Mouse (Mus musculus) CH12.LX (cell line): ENCODE results near the gene Ccdc88c. TPM values are rescaled to one million over a fixed set of nuclear protein-coding genes. Genes with fewer than 3 reads are reported as not detected.

Source experiments
- DNase-seq: peaks from one replicate; pipeline ENCODE4 v3.0.0-alpha.2; 2013; ENCODE audit errors: extremely low read depth
- H3K27ac ChIP-seq: 2 replicates; pipeline ENCODE4 v1.5.1; 2012; ENCODE audit warnings: low read depth, mild to moderate bottlenecking, control low read depth, moderate library complexity; ENCODE audit not compliant: insufficient read depth
- H3K27me3 ChIP-seq: replicated peaks from 2 replicates; pipeline ENCODE3; 2012; ENCODE audit warnings: inconsistent platforms
- H3K36me3 ChIP-seq, 2 experiments: replicated peaks in 1 of 2; 2 replicates each; pipeline versions ENCODE3 to v1.6.1; 2012; ENCODE audit warnings: inconsistent platforms in 1 of 2, low read length in 1 of 2, mild to moderate bottlenecking in 1 of 2, mixed read lengths in 1 of 2, moderate library complexity in 1 of 2; ENCODE audit not compliant: control insufficient read depth in 1 of 2, insufficient read depth in 1 of 2
- H3K4me1 ChIP-seq, 2 experiments: 2 replicates each; pipeline ENCODE4 v1.6.1; 2012; ENCODE audit warnings: inconsistent platforms in 1 of 2, moderate library complexity in 1 of 2; ENCODE audit not compliant: insufficient read depth in 2 of 2, control insufficient read depth in 1 of 2
- H3K4me2 ChIP-seq: 2 replicates; pipeline ENCODE4 v1.6.1; 2012; ENCODE audit warnings: low read depth, mild to moderate bottlenecking, control low read depth; ENCODE audit not compliant: poor library complexity, insufficient read depth, severe bottlenecking
- H3K4me3 ChIP-seq, 3 experiments: fragments of 150-350 bp in 1 of 3; sonication (generic) in 1 of 3; replicated peaks in 1 of 3; 2 replicates each; pipeline versions ENCODE3 to v1.5.1; 2011 to 2012; ENCODE audit warnings: low read depth in 2 of 3, low read length in 2 of 3, mild to moderate bottlenecking in 2 of 3, moderate library complexity in 2 of 3, control low read depth in 1 of 3, improper control_type of control experiment in 1 of 3, inconsistent platforms in 1 of 3, mixed read lengths in 1 of 3; ENCODE audit not compliant: poor library complexity in 1 of 3
- H3K79me2 ChIP-seq: replicated peaks from 2 replicates; pipeline ENCODE4 v1.6.1; 2012; ENCODE audit warnings: mild to moderate bottlenecking, moderate library complexity; ENCODE audit not compliant: control insufficient read depth, poor library complexity, insufficient read depth, severe bottlenecking; ENCODE audit errors: extremely low read depth
- H3K9ac ChIP-seq: 2 replicates; pipeline ENCODE4 v1.6.1; 2012; ENCODE audit warnings: low read depth, mild to moderate bottlenecking, control low read depth, moderate library complexity; ENCODE audit not compliant: insufficient read depth
- H3K9me3 ChIP-seq: replicated peaks from 2 replicates; pipeline ENCODE3; 2012; ENCODE audit warnings: low read length, inconsistent platforms, mixed read lengths
- BHLHE40 ChIP-seq: IDR thresholded peaks from 2 replicates; pipeline ENCODE4 v1.6.1; 2011; ENCODE audit warnings: mild to moderate bottlenecking, low read depth, low read length, improper control_type of control experiment
- CHD1 ChIP-seq: IDR thresholded peaks from 2 replicates; pipeline ENCODE4 v1.6.1; 2012; ENCODE audit warnings: low read depth, low read length, improper control_type of control experiment, inconsistent platforms
- CHD2 ChIP-seq: IDR thresholded peaks from 2 replicates; pipeline ENCODE4 v1.6.1; 2011; ENCODE audit warnings: low read length, improper control_type of control experiment
- CTCF ChIP-seq, 2 experiments: IDR thresholded peaks in 1 of 2; conservative IDR thresholded peaks in 1 of 2; 2 replicates each; pipeline ENCODE4 v1.5.1; 2011 to 2012; ENCODE audit warnings: low read depth in 2 of 2, low read length in 2 of 2, improper control_type of control experiment in 1 of 2, inconsistent platforms in 1 of 2, mild to moderate bottlenecking in 1 of 2, moderate library complexity in 1 of 2
- E2F4 ChIP-seq: IDR thresholded peaks from 2 replicates; pipeline ENCODE4 v1.6.1; 2011; ENCODE audit warnings: low read depth, low read length, improper control_type of control experiment; ENCODE audit not compliant: insufficient replicate concordance
- ELF1 ChIP-seq: IDR thresholded peaks from 2 replicates; pipeline ENCODE4 v1.6.1; 2014; ENCODE audit warnings: low read depth, mild to moderate bottlenecking, inconsistent platforms, low read length, improper control_type of control experiment
- EP300 ChIP-seq: IDR thresholded peaks from 2 replicates; pipeline ENCODE4 v1.6.1; 2011; ENCODE audit warnings: low read length, improper control_type of control experiment
- ETS1 ChIP-seq: conservative IDR thresholded peaks from 2 replicates; pipeline ENCODE4 v1.6.1; 2012; ENCODE audit warnings: low read depth, mild to moderate bottlenecking, inconsistent platforms, low read length, improper control_type of control experiment, moderate library complexity
- GABPA ChIP-seq: IDR thresholded peaks from 2 replicates; pipeline ENCODE4 v1.6.1; 2012; ENCODE audit warnings: low read depth, low read length, improper control_type of control experiment, inconsistent platforms; ENCODE audit not compliant: insufficient replicate concordance
- HCFC1 ChIP-seq: IDR thresholded peaks from 2 replicates; pipeline ENCODE4 v1.6.1; 2012; ENCODE audit warnings: low read depth, mild to moderate bottlenecking, inconsistent platforms, low read length, improper control_type of control experiment
- IRF4 ChIP-seq: IDR thresholded peaks from 2 replicates; pipeline ENCODE4 v1.6.1; 2014; ENCODE audit warnings: low read depth, mild to moderate bottlenecking, inconsistent platforms, low read length, improper control_type of control experiment
- JUN ChIP-seq: IDR thresholded peaks from 2 replicates; pipeline ENCODE4 v1.6.1; 2011; ENCODE audit warnings: low read depth, mild to moderate bottlenecking, low read length, improper control_type of control experiment, moderate library complexity; ENCODE audit not compliant: insufficient read depth
- JUND ChIP-seq: conservative IDR thresholded peaks from 2 replicates; pipeline ENCODE4 v1.6.1; 2011; ENCODE audit warnings: low read depth, low read length, improper control_type of control experiment
- KAT2A ChIP-seq: IDR thresholded peaks from 2 replicates; pipeline ENCODE4 v1.6.1; 2012; ENCODE audit warnings: low read length, improper control_type of control experiment, inconsistent platforms; ENCODE audit not compliant: insufficient replicate concordance
- MAFK ChIP-seq: IDR thresholded peaks from 2 replicates; pipeline ENCODE4 v1.6.1; 2011; ENCODE audit warnings: low read length, improper control_type of control experiment; ENCODE audit not compliant: insufficient replicate concordance
- MAX ChIP-seq: IDR thresholded peaks from 2 replicates; pipeline ENCODE4 v1.6.1; 2011; ENCODE audit warnings: low read length, improper control_type of control experiment
- MAZ ChIP-seq: IDR thresholded peaks from 2 replicates; pipeline ENCODE4 v1.6.1; 2012; ENCODE audit warnings: low read depth, mild to moderate bottlenecking, inconsistent platforms, low read length, improper control_type of control experiment, moderate library complexity
- MEF2A ChIP-seq: IDR thresholded peaks from 2 replicates; pipeline ENCODE4 v1.6.1; 2014; ENCODE audit warnings: low read depth, mild to moderate bottlenecking, inconsistent platforms, low read length, improper control_type of control experiment, borderline replicate concordance
- MXI1 ChIP-seq: IDR thresholded peaks from 2 replicates; pipeline ENCODE4 v1.6.1; 2011; ENCODE audit warnings: mild to moderate bottlenecking, low read depth, low read length, improper control_type of control experiment
- MYC ChIP-seq: IDR thresholded peaks from 2 replicates; pipeline ENCODE4 v1.6.1; 2011; ENCODE audit warnings: low read depth, mild to moderate bottlenecking, improper control_type of control experiment, low read length
- NELFE ChIP-seq: IDR thresholded peaks from 2 replicates; pipeline ENCODE4 v1.6.1; 2011; ENCODE audit warnings: low read depth, low read length, improper control_type of control experiment
- NRF1 ChIP-seq: IDR thresholded peaks from 2 replicates; pipeline ENCODE4 v1.6.1; 2014; ENCODE audit warnings: low read depth, mild to moderate bottlenecking, inconsistent platforms, low read length, improper control_type of control experiment, moderate library complexity
- PAX5 ChIP-seq: IDR thresholded peaks from 2 replicates; pipeline ENCODE4 v1.6.1; 2012; ENCODE audit warnings: low read length, inconsistent platforms, mixed read lengths
- POLR2A ChIP-seq: IDR thresholded peaks from 2 replicates; pipeline ENCODE4 v1.6.1; 2011; ENCODE audit warnings: low read depth, mild to moderate bottlenecking, improper control_type of control experiment, low read length
- POLR2AphosphoS2 ChIP-seq: IDR thresholded peaks from 2 replicates; pipeline ENCODE4 v1.6.1; 2011; ENCODE audit warnings: low read depth, low read length, improper control_type of control experiment
- RAD21 ChIP-seq: IDR thresholded peaks from 2 replicates; pipeline ENCODE4 v1.6.1; 2011; ENCODE audit warnings: low read depth, mild to moderate bottlenecking, low read length, improper control_type of control experiment, moderate library complexity
- RCOR1 ChIP-seq: conservative IDR thresholded peaks from 2 replicates; pipeline ENCODE4 v1.6.1; 2012; ENCODE audit warnings: low read depth, mild to moderate bottlenecking, inconsistent platforms, low read length, improper control_type of control experiment
- SIN3A ChIP-seq: IDR thresholded peaks from 2 replicates; pipeline ENCODE4 v1.6.1; 2012; ENCODE audit warnings: low read length, improper control_type of control experiment, inconsistent platforms
- SMC3 ChIP-seq: IDR thresholded peaks from 2 replicates; pipeline ENCODE4 v1.6.1; 2011; ENCODE audit warnings: low read depth, low read length, improper control_type of control experiment
- TBP ChIP-seq: conservative IDR thresholded peaks from 2 replicates; pipeline ENCODE4 v1.6.1; 2011; ENCODE audit warnings: low read depth, low read length, improper control_type of control experiment
- TCF12 ChIP-seq: IDR thresholded peaks from 2 replicates; pipeline ENCODE4 v1.6.1; 2014; ENCODE audit warnings: low read depth, mild to moderate bottlenecking, inconsistent platforms, low read length, improper control_type of control experiment
- UBTF ChIP-seq: IDR thresholded peaks from 2 replicates; pipeline ENCODE4 v1.6.1; 2012; ENCODE audit warnings: low read depth, mild to moderate bottlenecking, inconsistent platforms, low read length, improper control_type of control experiment, moderate library complexity
- USF1 ChIP-seq: IDR thresholded peaks from 2 replicates; pipeline ENCODE4 v1.6.1; 2014; ENCODE audit warnings: low read depth, mild to moderate bottlenecking, inconsistent platforms, low read length, improper control_type of control experiment
- USF2 ChIP-seq: conservative IDR thresholded peaks from 2 replicates; pipeline ENCODE4 v1.6.1; 2011; ENCODE audit warnings: low read depth, low read length, improper control_type of control experiment
- ZC3H11A ChIP-seq: IDR thresholded peaks from 2 replicates; pipeline ENCODE4 v1.6.1; 2012; ENCODE audit warnings: low read depth, mild to moderate bottlenecking, inconsistent platforms, low read length, improper control_type of control experiment
- ZKSCAN1 ChIP-seq: IDR thresholded peaks from 2 replicates; pipeline ENCODE4 v1.6.1; 2012; ENCODE audit warnings: low read depth, inconsistent platforms, low read length, improper control_type of control experiment, borderline replicate concordance
- ZMIZ1 ChIP-seq: IDR thresholded peaks from 2 replicates; pipeline ENCODE4 v1.6.1; 2012; ENCODE audit warnings: low read depth, mild to moderate bottlenecking, inconsistent platforms, low read length, improper control_type of control experiment
- ZNF384 ChIP-seq: IDR thresholded peaks from 2 replicates; pipeline ENCODE4 v1.6.1; 2012; ENCODE audit warnings: low read depth, low read length, improper control_type of control experiment, inconsistent platforms
- dilution Hi-C: fragments of 300-500 bp; cut with MboI; formaldehyde crosslinking; loops from 2 replicates; pipeline ENCODE4 v1.14.3; 2020; ENCODE audit warnings: low sequenced_read_pairs; ENCODE audit not compliant: extremely low pct_unique_long_range_greater_than_20kb, extremely low pct_ligation_motif_present
- in situ Hi-C: fragments of 300-500 bp; cut with MboI; formaldehyde crosslinking; loops from 3 replicates; pipeline ENCODE4 v1.14.3; 2019; ENCODE audit warnings: low sequenced_read_pairs, low pct_ligation_motif_present, low pct_unique_long_range_greater_than_20kb, mixed read lengths
- polyA plus RNA-seq: library from polyadenylated mRNA; unstranded; fragments of >175 nt; gene quantifications from 2 replicates; pipeline ENCODE4 v1.2.1, GENCODE M21; 2012; ENCODE audit warnings: low read depth; ENCODE audit not compliant: insufficient read length
- total RNA-seq, 2 experiments: library from RNA; depleted of rRNA; stranded (reverse); fragments of 300-350 nt in 1 of 2; fragments of >200 nt in 1 of 2; gene quantifications; 2 replicates each; pipeline ENCODE4 v1.2.3; 2012 to 2014

Gene Ccdc88c
- total RNA-seq (2012; rRNA removed) (24.9 and 25.9 TPM in 2 replicates), total RNA-seq (2014; rRNA removed) (19.3 and 20.3 TPM in 2 replicates), polyA plus RNA-seq (30.1 and 32.7 TPM in 2 replicates)

GRCm38 (mm10) chr12:101028954-101029731 lies at the start of gene Ccdc88c:
Gene Ccdc88c, minus strand, starts transcription at chr12:101029056.
- in situ Hi-C loops (loop anchor here (5.0 kb wide), 2 partner anchors 37 to 72 kb away; no protein-coding TSS in a partner anchor), dilution Hi-C loops (no loop called here)
- Histone ChIP-seq H3K27ac (peak within 1 kb of the TSS; percentile 85), H3K36me3 (peaks cover 9 to 24% of the 10 kb centered on the region in 2 experiments), H3K9me3 (no peaks in the 10 kb centered on the region), H3K9ac (peak within 1 kb of the TSS; percentile 81), H3K27me3 (no peaks in the 10 kb centered on the region), H3K4me2 (peak within 1 kb of the TSS; percentile 75), H3K4me1 (peaks cover 8 to 30% of the 10 kb centered on the region in 2 experiments), H3K79me2 (peaks cover 30% of the 10 kb centered on the region), H3K4me3 (peak within 1 kb of the TSS; percentile 83 to 87 (median 85))
- TF ChIP-seq EP300 (no peak), KAT2A (no peak), NELFE (peak; percentile 61), SIN3A (peak; percentile 13), ZMIZ1 (no peak; the same call in 1 of the 2 replicates), MEF2A (peak; percentile 38; the same call in 1 of the 2 replicates), ZNF384 (no peak), PAX5 (no peak), BHLHE40 (peak; percentile 96), USF1 (peak; percentile 64), JUND (no peak; the same call in 1 of the 2 replicates), ZC3H11A (peak; percentile 86), ETS1 (no peak), CHD1 (no peak), ZKSCAN1 (no peak), RCOR1 (0 out of 2 replicates have a peak, but pooled peaks have one; percentile 18), E2F4 (no peak), CTCF (conservative IDR thresholded peaks at IDR 0.05 in 1 of 2, IDR thresholded peaks at IDR 0.05 in 1 of 2; ENCODE audit: low read depth in 2 of 2, low read length in 2 of 2) (peak; percentile 52 to 85), SMC3 (peak; percentile 87), MAZ (peak; percentile 95), JUN (no peak), ELF1 (peak; percentile 78), NRF1 (peak; percentile 82), POLR2A (peak; percentile 86), TBP (no peak), GABPA (no peak), MYC (peak; percentile 91), IRF4 (peak; percentile 40; the same call in 1 of the 2 replicates), MAX (peak; percentile 92), USF2 (no peak), RAD21 (peak; percentile 73), TCF12 (peak; percentile 59), CHD2 (no peak), UBTF (peak; percentile 19), MAFK (0 out of 2 replicates have a peak, but pooled peaks have one; percentile 30), POLR2AphosphoS2 (no peak), HCFC1 (0 out of 2 replicates have a peak, but pooled peaks have one; percentile 27), MXI1 (peak; percentile 95)
- DNase-seq: peak; percentile 89
